Mouse (Mus musculus) left cerebral cortex, adult 9 months (tissue): ENCODE data around the gene Epc2.

Experiments used
- DNase-seq, 2 experiments: peaks; one replicate each; pipeline ENCODE4 v3.0.0; 2022; ENCODE audit warnings: low spot score in 2 of 2

Gene Epc2

DNA sequence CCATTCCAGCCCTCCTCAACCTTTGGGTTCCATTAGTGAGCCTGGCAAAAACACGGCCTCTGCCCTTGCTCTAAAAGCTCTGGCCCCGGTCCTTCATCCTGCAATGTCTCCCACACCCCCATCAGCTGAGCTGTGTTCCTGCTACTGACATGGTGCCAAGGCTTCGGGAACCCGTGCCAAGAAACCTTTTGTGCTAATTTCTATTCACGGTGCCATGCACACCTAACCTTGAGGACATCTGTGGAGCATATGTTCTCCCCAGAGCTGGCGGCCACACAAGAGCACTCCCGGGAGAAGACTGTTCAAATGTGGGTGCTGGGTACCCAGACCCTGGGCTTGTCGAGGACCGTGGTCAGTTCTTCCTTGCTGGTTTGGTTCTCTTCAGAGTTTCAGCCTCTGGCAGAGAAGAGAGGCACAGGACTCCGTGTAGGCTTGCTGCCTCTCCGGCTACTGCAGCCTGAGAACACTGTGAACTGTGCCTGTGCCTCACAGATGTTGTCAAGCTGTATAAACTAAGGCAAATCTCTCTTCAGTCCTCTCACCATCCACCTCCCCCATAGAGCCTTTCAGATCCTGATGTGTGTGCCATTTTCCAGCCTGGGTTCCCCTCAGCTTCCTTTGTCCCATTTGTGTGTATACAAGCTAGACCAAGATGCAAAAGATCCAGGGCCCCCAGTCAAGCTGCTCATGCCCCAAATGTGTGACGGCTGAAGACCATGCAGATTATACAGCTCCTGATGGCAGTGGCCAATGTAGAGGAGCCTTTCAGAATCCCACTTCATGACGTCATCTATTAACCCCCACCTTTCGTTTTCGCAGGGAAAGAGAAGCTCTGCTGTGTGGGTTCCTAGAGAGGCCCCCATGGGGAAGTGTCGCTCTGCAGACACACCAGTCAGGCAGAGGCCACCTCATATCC, 118.8 kb downstream of the Epc2 start:
- DNase-seq = peak in 1 of 2 experiments; percentile 42

DNA sequence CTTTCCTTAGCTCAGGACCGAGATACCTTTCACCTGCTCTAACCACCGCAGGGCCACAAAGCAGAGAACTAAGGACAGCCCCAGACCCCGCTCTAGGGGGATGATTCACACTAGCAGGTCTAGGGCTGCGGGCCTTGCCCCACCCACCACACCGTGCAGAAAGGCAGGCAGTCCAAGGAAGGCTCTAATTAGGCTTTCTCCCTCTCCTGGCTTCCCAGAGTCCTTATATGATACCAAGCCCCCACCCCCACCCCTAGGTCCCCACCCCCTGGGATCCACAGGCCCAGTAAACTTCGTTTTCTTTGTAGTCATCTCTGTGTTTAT, 119.5 kb downstream of the Epc2 start:
- DNase-seq = no peak

DNA sequence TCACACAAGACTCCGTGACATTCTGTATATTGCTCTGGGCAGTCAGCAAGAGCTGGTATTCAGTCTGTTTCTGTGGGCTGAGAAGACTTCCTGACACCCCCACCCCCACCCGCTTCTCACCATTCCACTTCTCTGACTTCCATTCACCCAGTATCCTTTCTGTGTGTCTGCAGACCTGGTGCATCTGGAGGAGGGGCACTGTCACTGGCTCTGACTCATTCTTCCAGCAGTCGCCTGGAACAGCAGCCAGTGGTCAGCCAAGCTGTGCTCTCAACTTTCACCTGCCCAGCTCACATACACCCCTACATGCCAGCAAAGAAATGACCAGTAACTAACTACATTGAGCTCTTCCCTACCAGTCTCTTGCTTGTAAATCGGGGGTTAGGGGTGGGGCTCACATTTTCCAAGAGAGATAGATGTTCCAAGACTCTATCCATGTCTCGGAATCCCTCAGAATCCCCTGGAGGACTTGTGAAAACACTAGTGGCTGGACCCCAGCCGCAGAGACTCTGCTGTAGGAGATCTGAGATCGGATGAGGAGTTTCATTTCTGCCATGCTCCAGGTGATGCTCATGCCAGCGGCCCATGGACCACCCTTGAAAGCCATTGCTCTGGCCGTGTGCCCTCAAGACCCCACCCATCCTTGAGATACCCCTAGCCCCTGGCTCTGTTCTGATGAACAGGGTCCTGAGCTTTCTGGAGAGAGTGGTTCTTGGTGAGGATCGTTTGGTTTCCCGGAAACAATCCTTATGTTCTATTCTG, 120.1 kb downstream of the Epc2 start:
- no peak for DNase-seq

DNA sequence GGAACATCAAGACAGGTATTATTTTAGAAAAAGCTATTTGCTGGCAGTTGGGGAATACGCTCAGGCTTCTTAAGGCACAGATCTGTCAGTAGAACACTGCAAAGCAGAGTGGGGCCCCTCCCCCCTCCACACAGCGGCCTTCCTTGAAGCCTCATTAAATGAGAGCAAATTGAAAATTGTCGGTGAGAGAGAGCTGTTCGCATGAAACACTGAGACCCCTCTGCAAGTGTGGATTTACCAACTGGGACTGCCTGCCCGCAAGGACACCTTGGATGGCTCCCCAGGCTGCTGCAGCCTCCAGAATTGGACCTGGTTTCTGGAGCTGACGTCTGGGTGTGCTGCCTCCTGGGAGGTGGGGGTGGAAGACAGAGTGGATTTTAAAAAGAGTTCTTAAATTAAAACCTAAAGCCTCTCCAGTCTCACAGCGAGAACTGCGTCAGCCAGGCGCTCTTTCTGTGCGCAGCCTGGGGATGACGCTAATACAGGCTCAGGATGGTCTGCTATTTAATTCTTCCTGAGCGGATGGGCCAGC, 120.9 kb downstream of the Epc2 start:
- peak; percentile 49 to 79 for DNase-seq

DNA sequence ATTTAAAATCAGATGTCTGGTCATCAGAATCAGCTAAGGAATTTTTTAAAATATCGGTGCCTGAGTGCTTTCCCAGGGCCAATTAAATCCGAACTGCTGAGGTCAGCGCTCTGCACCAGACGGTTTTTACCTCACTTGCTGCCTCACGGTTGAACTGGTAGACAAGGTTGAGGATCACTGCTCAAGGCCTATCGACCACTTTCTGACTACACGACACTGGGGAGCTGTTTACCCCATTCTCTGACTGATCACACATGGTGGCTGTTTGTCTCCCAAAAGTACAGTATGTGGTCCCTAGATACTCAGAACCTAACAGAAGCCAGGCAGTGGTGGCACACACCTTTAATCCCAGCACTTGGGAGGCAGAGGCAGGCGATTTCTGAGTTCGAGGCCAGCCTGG, 121.4 kb downstream of the Epc2 start:
- DNase-seq = no peak

DNA sequence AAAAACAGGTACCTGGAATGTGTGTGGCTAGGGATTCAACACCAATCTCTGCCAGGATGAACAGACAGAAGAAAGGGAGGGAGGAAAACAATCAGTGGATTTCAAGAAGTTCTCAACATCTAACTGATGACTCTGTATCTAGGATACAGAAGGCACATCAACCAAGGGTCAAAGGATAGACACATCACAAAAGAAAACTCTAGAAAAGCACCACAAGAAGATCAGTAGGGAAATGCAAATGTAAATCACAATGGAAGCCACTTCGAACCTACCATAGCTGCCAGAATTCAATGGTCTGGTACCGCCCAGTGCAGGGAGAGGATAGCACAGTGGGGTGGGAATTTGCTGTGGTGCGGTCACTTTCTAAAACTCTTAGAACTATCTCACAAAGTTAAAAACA, 122.0 kb downstream of the Epc2 start:
- DNase-seq = no peak

DNA sequence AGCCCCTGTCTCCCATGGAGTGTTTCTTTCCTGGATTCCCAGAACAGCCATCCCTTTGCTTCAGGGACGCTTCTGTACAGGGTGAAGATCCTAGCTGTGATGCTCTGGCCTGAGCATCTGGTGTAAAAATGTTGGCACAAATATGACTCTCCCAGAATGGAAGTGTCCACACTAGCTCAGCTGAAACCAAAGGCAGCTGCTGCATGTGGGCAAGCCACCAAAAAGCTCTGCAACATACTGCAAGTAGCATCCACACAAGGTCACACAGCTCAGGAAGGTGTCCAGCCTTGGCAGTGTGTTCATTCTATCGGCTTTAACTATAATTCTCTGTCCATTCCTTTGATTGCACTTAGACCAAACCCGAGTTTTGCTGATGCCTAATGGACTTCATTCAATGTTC, 129.3 kb downstream of the Epc2 start:
- no peak for DNase-seq

DNA sequence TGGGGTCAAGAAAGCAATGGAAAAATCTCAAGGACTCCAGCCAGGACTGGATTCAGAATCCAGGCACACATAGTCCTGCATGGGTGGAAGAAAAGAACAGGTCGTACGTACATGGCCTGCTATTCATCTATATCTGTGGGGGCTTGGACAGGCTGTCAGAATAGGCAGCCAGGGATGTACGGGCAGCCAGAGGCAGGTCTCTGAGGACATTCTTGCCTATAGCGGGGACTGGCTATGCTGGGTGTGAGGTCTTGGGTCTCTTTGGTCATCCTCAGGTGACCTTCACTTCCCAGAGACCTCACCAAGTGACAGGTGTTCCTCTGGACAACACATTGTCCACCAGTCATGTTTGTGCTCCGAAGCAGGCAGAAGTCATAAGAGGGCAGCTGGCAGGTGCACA, 131.3 kb downstream of the Epc2 start:
- DNase-seq = no peak

DNA sequence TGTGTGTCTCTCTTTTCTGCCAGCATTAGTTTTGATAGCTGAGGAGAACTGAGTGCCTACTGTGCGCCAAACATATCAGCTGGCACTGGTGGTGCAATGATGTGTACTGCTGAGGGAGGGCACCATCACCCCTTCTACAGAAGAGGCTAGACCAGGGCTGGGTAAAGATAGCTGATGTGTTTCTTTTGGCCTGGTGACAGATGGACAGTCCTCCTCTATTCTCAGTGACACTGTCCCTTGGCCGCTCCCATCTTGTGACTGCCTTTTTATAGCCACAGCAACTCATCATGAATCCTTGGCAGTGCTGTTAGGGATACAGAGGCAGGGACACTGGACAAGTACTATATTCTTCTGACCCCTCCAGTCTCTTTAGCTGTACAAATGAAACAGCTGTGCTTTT, 132.0 kb downstream of the Epc2 start:
- no peak for DNase-seq

DNA sequence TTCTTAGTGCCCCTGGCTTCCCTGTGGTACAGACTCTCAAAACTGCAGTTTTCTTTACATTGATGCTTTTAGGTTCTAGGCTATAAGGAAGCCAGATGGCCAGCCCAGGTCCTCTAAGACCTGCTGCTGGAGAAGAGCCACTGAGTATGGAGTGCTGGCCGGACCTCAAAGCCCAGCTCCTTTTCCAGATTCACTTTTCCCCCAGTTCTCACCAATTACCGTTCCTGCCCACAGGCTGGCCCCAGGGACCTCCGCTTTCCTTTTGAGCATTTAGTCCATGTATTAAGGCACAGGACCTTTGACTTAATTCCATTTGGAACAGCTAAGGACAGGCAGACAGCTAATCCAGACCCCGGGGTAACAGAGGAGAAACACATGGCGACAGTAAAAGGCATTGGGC, 139.2 kb downstream of the Epc2 start:
- DNase-seq = no peak

DNA sequence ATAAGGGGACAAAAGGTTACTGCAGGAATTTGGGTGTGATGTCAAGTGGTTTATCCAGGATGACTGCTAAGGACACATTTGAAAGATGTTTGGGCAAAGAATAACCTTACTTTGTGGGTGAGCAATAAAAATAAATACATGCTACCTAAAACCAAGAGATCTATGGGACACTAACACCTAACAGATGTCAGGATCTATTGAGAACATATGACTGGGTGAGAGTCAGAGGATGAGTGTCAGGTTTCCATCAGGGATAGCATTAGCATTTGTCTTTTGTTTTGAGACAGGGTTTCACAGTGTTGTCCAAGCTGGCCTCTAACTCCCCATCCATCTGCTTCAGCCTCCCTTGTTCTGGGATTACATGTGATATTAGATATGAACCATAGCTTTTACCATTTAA, 141.6 kb downstream of the Epc2 start:
- no peak for DNase-seq

DNA sequence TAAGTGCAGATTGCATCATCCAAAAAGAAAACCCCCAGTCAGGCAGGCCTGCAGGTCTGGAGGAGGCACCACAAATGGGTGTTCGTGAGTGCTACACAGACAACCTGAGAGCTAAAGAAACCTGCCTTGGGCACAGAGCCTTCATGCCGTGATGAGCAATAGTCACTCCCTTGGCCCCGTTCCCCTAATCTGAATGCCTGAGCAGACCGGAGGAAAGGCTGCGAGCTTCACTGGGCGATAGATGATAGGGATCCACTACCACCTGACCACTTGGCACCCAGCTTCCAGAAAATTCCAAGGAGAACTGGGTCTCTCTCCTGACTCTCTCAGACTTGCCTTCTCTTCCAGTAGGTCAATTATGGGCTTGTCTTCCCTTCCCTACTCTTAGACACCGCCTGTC, 143.6 kb downstream of the Epc2 start:
- DNase-seq = no peak

DNA sequence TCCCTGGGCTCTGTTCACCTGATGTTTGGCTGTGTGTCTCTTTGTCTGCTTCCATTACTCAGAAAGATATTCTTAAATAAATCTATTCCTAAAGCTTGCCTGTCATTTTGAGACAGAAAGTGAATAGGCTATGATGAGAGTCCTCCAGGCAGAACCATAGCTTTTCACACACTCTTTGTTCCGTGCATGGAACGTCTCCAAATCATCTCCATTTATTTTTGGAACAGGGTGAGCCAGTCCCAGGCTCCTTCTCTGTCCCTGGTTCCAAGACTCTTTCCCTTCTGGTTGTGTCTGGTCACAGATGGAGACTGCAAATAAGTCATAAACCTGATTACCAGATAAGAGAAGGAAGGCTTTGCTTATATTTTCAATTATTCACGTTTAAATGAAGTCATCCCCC, 145.0 kb downstream of the Epc2 start:
- no peak for DNase-seq

DNA sequence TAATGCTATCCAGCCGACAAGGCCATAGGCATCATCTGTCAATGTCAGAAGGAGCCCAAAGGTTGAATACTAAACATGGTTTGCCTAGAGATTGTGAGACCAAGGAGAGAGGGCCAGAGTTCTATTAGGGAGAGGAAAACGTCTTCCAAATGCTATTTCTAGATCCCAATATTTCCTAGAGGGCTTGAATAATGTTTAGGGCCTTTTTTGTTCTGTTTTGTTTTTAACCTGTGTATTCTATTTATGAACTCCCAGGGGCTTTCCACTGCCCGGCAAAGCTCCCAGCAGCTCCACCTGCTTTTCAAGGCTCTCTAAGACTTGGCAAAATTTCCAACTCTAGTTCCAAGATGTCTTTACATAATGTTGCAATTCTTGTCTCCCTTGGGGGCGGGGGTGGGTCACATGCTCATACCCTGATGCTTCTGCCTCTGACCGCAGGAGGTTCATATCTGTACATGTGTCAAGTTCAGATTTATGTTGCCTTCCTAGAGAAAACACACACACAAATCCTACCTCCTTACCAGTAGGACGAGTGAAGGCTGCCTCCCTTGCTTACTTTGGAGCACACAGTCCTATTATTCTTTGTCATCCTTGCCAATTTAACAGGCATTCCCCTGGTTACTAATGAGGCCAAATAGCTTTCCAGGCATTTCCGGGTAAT, 148.9 kb downstream of the Epc2 start:
- DNase-seq = no peak
